Mouse (Mus musculus) cerebellum, postnatal 14 days (tissue): Measurements from ENCODE around the gene Mpped1.

Experiments used
- DNase-seq, 2 experiments: peaks; one replicate each; pipeline ENCODE4 v3.0.0; 2021; ENCODE audit warnings: mixed read lengths in 2 of 2

Gene Mpped1

DNA sequence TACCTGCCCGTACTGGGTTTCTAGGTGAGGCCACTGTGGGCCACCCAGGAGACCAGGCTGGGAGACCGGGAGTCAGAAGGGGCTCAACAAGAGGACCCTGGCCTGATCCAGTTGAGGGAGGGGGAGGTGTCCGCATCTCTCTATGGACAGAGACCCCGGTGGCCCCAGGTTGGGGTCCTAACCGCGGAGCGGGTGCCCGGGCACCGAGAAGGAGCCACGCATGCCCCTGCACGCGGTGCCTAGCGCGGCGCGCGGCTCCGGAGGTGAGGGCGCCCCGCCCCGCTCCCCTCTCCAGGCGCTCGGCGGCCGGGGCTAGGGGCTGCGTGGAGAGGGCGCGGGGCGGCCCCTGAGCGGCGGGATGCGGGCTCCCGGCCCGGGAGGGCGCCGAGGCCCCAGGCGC is at the start of gene Mpped1:
Gene Mpped1, plus strand, starts transcription at position 81 of the 400 bp plus-strand sequence.
- DNase-seq = no peak

- no peak for DNase-seq
Observed at GRCm38 (mm10) chr15:83740676-83741422, 38.4 kb upstream of the Mpped1 start.

- DNase-seq = no peak
Observed at GRCm38 (mm10) chr15:83742018-83742417, 37.2 kb upstream of the Mpped1 start.

DNA sequence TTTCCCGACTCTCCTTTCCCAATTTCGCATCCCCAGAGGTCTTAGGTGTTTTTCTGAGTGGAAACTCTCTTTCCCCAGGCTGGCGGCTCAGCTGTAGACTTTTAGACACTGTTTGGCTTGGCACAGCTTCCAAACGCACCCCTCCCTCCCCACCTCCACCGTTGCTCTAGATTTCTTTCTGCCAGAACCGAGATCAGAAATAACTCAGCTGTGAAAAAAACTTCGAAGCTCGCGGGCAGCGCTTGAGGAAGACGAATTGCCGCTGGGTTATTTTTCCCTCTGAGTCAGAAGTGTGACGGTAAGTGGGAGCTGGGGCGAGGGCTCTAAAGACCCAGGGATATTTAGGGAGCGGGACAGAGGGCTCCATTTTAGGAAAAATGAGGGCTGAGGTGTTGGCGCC is 33.0 kb upstream of the Mpped1 start:
- no peak for DNase-seq

- DNase-seq = no peak
Observed at GRCm38 (mm10) chr15:83748986-83749385, 30.3 kb upstream of the Mpped1 start.

DNA sequence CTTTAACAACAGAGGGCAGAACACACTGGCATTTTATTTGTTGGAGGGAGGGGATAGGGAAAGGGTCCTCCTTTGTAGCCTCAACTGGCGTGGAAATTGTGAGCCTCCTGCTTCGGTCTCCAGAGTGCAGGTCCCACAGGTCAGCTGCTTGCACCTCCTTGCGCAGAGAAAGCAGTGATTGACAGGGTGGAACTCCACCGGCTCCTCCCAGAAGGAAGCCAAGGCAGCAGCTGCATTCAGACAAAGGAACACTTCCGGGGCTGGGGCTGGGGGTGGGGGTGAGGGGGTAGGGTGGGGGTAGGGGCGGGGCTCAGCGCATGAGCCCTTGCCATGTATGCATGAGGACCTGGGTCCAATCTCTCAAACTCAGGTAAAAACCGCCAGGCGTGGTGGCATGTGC is 29.8 kb upstream of the Mpped1 start:
- no peak for DNase-seq

DNA sequence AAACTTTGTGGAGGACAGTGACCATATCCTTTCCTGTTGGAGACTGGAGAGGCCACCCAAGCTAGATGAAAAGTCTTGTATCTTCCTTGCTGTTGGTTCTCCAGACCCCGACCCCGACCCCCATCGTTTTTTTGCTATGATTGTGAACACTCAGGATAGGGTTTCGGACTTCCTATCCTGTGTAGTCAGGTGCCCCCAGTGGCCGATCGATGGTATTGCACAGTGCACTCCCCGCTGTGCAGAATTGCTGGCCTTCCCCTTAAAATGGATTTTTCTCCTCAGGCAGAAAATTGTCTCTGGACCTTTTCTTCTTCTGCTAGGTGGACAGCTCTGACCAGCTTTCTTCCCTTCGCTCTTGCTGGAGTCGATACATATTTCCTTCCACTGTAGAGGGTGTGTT is 22.5 kb upstream of the Mpped1 start:
- peak; percentile 58 to 76 for DNase-seq

DNA sequence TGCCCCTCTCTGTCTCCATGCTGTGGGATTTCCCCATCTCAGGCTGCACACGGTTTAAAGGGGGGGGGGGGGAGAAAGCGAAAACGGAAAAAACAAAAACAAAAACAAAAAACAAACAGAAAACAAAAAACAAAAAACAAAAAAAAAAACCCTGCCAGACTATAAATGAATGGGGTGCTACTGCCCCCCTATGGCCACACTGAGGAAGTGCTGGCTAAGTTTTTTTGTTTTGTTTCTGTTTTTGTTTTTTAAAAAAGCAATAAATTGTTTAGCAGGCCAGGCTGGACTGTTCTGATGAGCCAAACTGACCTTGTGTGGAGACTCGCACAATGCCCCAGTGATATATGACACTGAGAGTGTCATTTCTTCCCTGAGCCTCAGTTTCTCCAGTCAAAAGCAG is 20.3 kb upstream of the Mpped1 start:
- no peak for DNase-seq

DNA sequence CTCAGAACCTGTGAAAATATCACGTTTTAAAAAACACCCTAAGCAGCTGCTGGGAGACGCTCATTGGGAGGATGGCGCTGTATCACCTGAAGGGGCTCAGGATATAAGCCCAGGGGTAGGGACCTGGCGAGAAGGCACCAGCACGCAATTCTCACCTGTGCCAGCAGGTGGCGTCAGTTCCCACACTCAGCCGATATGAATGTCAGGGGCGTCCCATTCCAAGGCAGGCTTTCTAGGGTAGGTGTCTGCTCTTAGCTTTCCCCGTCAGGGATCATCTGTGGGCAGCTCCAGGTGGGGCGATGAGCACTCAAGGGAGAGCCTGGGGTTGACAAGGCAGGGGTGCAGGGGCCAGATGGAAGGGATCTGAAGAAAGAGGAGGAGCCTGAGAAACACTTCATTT is 18.6 kb upstream of the Mpped1 start:
- DNase-seq = peak; percentile 82 to 87

DNA sequence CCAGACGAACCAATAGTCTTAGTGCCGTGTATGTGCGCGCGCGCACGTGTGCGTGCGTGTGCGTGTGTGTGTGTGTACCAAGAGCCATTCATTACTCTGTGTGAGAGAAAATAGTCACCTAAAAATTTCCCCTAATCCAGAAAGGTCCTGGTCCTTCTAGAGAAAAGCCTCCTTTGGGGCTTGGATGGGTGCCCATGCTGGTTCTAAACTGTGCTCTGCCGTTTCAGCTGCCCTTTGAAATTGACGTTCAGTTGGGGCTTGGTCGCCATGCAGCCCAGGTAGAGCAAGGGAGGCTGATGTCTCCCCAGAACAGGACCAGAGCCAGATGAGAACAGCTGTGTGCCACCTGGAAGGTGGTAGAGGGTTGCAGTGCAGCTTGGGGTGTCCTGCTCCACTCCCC is 17.8 kb upstream of the Mpped1 start:
- peak in 1 of 2 experiments; percentile 51 for DNase-seq

DNA sequence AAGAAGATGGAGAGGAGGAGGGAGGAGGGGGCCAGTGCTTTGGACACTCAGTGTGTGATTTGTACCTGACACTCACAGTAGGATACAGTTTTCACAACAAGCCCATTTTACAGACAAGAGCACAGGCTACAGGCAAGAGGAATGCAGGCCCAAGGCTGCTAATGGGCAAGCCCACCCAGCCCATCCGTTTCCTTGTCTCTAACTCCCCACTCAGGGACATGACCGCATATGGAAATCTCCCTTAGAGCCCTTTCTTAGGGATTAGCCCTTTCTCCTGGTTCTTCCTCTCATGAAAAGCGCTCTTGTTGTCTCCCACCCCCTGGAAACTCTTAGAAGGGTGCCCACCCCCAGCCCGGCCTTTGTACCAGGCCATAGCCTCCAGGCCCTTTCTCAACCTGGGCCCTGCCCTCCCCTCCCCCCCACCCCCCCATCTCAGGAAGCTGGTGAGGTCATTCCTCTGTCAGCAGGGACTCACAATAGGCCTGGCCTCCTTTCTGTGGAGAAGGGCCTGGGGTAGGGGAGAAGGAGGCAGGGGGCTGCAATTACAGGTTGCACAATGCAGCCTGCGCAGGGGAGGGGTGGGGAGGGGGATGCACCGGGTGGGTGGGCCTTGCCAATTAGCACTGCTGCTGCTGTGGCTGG is 13.8 kb upstream of the Mpped1 start:
- peak in 1 of 2 experiments; percentile 2 for DNase-seq

DNA sequence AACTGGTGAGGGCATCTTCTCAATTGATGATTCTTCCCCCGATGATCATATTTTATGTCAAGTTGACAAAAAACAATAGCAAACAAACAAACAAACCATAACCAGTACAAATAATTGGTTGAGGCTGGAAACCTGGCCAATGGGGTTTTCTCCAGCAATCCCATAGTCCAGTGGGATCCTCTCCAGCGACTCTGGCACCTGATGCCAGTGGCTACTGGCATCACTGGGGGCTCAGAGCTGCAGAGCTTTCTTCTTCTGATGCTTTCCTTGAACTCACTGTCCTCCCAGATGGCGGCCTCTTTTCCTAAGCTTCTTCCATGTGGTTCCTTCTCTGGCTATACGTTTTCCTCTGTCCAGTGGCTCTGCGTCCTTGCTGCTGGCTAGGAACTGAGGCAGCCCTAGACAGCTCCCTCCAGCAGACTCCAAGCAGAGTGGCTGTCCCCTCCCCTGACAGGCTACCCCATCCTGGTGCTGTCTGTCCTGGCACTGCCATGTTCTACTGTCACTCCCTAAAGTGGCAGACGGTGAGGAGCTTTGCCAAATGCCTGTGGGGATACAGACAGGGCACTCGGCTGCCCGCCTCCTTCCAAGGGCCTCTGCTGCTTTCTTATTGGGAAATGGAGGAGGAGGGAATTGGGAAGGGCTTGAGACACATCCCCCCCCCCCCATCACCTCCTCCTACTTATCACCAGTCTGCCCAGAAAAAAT is 7.8 kb upstream of the Mpped1 start:
- peak; percentile 93 for DNase-seq

DNA sequence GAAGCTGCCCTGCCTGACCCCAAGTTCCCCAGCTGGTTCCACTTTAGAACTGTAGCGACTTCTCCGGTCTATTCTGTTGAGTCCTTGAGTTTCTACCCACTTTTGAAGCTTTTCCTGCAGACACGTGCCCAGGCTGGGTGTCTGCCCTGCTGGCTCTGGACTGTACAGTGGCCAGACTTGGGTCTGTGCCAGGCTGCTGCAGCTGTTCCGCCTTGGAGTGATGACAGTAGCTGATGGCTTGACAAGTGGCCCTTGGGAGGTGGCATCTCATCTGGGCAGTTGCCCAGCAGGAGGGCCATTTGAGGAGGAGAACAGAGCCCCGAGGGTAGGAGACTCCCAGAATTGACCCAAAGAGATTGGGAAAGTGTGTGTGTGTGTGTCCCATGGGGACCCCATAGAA is 6.8 kb upstream of the Mpped1 start:
- peak; percentile 56 to 65 for DNase-seq

DNA sequence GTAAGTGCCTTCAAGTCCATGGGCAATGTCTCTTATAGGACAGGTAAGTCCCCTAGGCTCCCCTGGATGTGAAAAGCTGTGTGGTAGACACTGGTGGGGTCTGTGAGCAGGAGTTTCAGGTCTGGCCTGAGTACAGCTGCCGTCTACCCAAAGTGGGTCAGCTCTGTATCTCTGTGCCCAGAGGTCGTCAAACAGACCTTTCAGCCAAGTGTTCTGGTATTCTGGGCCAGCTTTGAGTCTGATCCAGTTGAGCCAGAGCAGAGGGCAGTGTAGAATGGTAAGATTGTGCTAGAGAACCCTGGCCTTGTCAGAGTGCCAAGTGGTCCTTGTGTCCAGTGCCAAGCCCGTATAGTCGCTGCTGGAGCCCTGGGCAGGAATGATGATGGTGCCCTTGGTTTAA is 6.3 kb upstream of the Mpped1 start:
- DNase-seq = peak; percentile 51 to 58

GRCm38 (mm10) chr15:83774922-83775321 is 4.3 kb upstream of the Mpped1 start:
- peak; percentile 59 to 66 for DNase-seq

GRCm38 (mm10) chr15:83776265-83777000 is 2.8 kb upstream of the Mpped1 start:
- no peak for DNase-seq

DNA sequence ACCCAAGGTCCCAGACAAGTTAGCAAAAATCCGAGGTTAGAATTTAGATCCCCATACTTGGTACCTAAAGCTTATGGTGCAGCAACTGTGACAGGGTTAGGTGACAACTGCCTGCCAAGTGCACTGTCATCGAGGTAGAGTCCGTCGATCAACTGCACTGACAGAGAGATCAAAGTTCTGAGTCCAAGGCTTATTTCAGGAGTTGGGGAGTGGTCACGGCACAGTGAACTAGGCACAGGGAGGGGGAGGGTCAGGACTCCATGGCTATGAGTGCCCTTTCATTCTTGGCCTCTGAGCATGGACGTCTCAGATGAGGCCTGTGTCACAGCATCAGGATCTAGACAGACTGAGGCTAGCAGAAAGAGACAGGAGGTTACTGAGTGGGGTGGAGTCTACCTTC is 1.8 kb upstream of the Mpped1 start:
- no peak for DNase-seq

GRCm38 (mm10) chr15:83779855-83780740 is 831 bp downstream of the Mpped1 start:
- no peak for DNase-seq

DNA sequence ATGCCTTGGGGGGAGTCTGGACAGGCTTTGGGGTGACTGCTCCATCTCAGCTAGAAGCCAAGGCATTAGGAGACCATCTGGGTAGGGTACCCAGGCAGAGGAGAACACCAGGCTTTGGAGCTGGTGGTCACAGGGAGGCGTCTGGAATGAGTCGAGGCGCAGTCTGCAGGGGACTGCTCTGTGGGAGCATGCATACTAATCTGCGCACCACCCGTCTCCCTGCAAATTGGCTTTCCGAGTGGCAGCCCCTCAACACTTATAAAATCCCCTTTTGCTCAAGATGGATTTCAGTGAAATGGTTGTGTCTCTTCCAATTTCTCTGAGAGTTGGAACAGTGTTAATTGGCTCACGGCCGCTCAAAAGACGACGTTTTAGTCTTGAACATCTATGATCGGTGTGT is 2.0 kb downstream of the Mpped1 start:
- DNase-seq = no peak

GRCm38 (mm10) chr15:83782284-83782683 is 3.0 kb downstream of the Mpped1 start:
- DNase-seq = no peak

DNA sequence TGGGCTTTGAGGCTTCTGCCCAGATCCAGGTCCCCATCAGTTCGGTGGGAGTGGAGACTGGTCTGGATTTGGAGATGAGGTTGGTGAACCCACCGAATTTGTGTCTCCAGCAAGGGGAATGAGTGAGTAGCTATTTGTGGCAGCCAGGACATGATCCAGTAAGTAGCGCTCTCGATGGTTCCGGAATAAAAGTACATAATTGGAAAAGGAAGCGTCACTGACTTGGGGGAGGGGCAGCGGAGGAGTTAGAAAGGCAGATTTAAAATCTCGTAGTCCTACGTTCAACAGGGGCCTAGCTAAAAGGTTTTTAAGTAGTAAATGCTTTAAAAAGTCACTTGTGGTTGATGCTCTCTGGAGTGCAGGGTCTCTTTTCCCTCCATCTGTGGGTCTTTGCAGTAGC is 5.5 kb downstream of the Mpped1 start:
- DNase-seq = no peak

DNA sequence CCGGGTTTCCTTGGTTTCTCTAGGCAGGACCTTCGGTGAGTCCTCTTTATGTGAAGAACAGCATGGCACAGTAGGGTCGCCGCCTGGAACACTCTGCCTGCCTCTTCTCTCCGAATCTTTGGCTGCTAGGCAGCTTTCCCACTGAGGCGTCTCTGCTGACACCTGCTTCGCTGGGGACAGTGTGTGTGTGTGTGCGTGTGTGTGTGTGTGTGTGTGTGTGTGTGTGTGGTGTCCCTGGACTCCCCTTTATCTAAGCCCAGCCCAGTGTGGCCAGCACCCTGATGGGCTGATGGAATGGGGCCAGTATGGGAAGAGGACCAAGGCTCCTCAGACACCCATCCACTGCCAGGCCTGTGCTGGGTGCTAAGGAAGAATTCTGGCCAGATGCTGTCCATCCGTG is 9.8 kb downstream of the Mpped1 start:
- peak; percentile 72 to 74 for DNase-seq
